Mouse (Mus musculus): ENCODE results near the gene Hgd.
"Not testable (repeated sequence)": the region's sequence is repeated elsewhere in the genome, so short reads cannot be mapped to it uniquely, and the experiment has no call there.

The Hgd gene

DNA sequence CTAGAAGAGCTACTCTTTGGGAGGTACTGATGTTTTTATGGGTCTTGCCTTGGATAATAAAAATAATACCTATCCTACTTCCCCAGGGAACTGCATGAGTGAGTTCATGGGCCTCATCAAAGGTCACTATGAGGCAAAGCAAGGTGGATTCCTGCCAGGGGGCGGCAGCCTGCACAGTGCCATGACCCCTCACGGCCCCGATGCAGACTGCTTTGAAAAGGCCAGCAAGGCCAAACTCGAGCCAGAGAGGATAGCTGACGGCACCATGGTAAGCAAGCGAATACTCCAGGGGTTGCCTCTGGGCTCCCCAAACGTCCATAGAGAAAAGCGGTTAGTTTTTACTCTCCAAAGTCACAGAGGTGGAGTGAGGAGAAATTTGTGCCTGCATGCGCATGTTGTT is 48.4 kb downstream of the Hgd start:
- DNase-seq (ENCODE audit: low read depth, low spot score) = no peak

DNA sequence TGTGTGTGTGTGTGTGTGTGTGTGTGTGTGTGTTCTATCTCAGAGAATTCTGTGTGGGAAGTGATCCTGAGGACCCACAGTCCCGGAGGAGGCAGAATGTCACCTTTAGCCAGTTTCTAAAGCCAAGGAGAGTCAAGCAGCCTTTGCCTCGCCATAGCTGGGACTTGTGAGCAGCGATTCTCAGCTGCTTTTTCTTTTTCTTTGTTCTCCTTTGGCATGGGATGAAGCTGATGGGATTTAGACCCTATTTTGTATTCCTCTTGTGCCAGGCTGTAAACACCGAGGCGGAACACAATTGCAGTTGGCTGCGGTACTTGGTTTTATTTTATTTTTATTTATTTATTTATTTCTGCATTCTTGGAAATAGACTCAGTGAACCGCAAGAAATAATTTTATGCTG is 49.1 kb downstream of the Hgd start:
- no peak for DNase-seq (ENCODE audit: low read depth, low spot score)

DNA sequence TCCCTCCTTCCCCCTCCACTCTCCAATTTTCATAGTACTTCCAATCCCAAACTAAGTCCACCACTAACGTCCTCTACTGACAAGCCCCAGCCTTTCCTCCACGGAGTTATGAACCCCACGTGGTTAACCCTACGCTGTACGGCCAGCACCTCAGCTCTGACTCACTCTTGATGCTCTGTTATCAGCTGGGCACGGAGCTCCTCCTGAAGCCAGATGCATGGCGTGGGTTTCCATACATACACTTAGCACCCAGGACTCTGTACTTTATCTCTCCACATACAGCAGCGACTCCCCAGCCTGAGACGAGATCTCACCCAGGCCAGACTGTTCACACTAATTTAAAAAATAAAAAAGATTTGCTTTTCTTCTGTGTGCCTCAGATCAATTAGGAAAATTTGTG is 54.6 kb downstream of the Hgd start:
- DNase-seq (ENCODE audit: low read depth, low spot score) = no peak

DNA sequence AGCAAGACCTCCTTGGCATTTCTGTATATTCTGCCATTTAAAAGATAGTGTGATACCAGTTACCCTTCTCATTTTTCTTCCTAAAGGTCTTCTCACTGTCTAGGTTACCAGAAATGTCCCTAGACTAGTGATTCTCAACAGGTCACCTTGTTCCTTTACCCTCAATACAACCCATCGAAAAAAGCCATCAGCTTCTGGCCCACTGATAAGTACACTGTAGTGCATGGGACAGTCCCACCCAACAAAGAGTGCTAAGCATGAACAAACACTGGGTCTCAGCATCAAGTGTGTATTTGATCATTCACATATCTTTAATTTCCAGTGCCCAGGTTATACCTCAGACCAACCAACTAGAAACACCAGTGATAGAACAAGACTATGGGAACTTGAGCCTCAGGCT is 55.1 kb downstream of the Hgd start:
- no peak for DNase-seq (ENCODE audit: low read depth, low spot score)

DNA sequence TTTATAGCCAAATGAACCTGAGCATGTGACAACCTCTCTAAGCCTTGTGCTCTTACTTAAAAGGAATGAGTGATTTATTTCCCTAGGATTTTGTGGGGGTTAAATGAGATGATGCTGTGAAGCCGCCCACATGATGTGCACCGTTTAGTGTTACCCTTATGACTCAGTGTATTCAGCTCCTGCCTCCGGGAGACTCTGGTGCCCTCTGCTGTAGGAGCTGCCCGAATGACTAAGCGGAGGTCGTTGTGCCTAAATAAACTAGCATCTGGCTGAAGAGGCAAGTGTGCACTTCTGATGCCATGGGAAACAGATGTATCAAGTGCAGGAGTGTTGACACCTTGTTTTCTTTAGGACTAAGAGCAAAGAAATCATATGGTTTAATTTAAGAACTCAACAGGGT is 56.2 kb downstream of the Hgd start:
- DNase-seq (ENCODE audit: low read depth, low spot score) = no peak

DNA sequence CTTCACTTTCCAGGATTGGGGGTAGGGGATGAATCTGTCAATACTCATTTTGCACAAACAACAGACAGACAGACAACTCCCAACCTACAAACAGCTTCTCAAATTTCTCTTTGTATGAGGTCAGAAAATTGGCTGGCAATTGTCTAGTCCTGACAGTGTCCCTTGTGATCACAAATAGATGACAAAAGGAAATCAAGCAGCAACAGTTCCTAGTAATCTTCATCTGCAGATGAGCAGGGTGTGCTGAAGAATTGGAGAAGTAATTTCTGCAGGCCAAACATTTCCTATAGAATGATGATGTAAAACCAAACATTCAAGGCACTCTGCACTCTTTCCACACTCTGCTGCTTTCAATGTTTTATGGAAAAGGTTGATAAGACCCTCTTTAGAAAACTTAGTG is 57.8 kb downstream of the Hgd start:
- no peak for DNase-seq (ENCODE audit: low read depth, low spot score)

DNA sequence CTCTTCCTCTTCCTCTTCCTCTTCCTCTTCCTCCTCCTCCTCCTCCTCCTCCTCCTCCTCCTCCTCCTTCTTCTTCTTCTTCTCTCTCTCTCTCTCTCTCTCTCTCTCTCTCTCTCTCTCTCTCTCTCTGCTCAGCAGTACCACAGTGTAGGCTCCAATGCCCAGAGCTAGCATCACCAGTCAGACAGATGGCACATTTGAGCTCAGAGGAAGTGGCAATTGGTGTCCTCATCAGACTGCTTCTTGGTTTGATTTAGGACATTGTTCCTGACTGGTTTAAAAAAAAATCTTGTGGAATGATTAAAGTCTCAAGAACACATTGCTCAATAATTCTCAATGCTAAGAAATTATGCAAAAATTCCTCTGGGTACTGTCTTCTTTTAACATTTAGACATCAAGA is 60.6 kb downstream of the Hgd start:
- DNase-seq (ENCODE audit: low read depth, low spot score) = not testable (repeated sequence)

DNA sequence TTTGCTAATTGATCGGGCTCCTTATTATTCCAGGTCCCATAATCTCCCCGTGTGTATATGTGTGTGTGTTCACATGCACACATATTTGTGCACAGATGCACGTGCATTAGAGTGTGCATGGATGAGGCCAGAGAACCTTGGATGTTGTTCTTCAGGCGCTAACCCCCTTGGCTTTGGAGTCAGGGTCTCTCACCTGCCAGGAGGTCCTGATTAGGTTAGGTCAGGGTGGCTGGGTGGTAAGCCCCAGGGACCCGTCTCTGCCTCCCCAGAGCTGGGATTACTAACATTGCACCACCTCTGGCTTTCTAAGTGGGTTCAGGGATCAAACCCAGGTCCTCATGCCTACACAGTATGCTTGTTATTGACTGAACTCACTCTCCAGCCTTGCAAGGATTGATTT is 64.5 kb downstream of the Hgd start:
- DNase-seq (ENCODE audit: low read depth, low spot score) = no peak

DNA sequence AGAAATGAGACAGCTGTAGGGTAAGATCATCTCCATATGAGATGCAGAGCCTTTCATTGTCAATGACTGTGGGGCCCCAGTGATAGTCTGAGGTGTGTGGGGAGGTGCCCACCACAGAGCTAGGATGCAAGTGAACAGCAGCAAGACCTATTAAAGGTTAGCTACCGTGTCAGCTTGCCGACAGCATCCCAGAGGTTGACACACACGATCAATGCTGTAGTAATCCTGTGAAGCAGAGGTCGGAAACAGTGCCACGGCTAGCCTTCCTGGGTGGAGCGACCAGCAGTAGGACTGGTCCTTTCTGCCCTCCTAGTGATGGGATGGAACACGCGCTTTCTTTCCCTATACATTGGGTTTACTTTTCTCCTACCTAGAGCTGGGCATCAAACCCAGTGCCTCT is 65.3 kb downstream of the Hgd start:
- DNase-seq (ENCODE audit: low read depth, low spot score) = no peak

DNA sequence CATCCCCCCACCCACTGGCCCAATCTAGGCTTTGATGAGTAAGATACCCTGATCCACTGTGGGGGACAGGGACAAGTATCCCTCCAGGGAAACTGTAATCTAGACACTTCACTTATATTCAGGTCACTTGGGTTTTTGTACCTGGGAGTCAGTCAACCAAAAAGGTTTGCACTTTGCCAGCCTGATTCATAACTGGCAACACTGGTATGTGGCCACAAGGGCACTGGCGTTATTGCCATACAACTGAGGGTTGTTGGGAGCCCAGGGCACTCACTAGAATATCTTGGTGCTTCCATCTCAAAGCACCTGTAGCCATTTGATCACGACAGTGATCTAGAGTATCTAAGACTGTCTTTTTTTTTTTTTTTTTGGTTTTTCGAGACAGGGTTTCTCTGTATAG is 65.8 kb downstream of the Hgd start:
- no peak for DNase-seq (ENCODE audit: low read depth, low spot score)

DNA sequence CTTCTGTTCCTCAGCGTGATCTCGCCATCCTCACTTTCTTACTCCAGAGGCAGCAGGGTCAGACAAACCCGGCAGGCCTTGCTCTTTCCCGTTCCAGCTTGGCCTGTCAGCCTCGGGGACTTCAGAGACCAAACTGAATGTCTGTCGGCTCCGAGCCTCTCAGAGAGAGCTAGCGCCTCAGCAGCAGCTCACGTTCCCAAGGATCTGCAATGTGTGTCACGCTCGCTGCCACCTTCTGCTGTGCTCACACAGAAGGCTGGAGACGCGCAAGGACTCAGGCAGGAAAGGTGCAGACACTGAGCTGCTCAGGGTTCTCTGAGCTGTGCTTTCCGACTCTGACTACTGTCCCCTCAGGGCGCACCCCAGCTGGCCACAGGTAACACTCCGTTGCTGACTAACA is 67.1 kb downstream of the Hgd start:
- no peak for DNase-seq (ENCODE audit: low read depth, low spot score)

DNA sequence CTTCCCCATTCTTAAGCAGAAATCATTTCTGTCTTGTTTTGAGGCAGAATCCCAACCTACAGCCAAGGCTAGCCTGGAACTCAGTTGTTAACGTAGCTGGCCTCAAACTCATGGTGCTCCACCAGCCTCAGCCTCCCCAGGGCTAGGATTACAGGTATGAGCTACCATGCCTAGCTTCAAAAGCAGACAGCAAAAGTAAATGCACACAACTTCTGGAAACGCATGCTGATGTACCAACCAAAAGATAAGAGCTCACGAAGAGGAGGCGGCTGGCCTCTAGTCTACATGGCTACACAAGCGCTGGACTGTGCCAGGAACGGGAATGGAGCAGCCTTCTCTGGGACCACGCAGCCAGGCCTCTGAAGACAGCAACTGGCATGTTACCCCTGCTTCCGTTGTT is 68.0 kb downstream of the Hgd start:
- DNase-seq (ENCODE audit: low read depth, low spot score) = no peak

DNA sequence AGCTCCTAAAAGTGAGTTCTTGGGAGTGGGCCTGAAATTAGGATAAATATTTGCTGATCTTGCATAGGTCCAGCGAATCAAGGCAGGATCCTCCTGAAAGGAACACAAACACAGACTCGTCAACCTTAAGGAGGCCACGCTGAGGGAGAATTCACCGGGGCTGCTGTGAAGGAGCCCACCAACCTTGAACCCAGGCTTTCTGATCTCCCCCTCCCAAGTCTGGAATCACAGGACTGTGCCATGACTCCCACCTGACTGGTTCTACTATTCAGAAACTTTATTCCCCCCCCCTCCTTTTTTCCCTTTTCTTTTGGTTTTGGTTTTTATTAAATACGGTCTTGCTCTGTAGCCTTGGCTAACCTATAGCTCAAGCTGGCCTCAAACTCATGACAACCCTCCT is 69.1 kb downstream of the Hgd start:
- DNase-seq (ENCODE audit: low read depth, low spot score) = no peak

DNA sequence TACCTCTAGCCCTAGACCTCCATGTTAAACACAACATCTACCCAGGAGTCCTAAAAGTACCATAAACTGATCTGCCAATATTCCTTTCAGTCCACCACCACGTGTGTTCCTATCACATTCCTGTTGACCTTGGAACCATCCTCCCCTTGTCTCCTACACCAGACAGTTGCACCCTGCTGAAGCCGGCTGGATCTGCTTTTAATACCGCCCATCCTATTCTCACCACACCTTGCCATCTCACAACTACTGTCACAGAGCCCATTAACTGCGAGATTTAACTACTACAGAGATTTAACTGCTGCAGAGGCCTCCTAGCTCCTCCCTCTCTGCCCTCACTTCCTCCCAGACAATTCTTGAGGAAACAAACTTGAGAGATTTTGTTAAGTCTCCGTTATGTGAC is 71.5 kb downstream of the Hgd start:
- DNase-seq (ENCODE audit: low read depth, low spot score) = no peak

DNA sequence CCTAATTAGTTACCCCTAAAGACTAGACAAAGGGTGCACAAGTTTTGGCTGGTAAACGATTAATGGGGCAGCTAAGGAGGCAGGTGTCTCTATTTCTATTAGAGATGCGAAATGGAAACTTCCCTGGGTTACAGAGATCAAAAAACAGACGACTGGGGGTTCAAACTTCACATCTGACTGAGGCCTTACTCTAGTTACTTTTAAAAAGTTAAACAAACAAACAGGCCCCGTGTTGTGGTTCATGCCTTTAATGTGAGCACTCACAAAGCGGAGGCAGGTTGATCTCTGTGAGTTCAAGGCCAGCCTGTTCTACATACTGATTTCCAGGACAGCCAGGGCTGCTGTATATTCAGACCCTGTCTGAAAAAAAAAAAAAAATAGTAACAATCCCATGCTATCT is 72.7 kb downstream of the Hgd start:
- DNase-seq (ENCODE audit: low read depth, low spot score) = no peak

DNA sequence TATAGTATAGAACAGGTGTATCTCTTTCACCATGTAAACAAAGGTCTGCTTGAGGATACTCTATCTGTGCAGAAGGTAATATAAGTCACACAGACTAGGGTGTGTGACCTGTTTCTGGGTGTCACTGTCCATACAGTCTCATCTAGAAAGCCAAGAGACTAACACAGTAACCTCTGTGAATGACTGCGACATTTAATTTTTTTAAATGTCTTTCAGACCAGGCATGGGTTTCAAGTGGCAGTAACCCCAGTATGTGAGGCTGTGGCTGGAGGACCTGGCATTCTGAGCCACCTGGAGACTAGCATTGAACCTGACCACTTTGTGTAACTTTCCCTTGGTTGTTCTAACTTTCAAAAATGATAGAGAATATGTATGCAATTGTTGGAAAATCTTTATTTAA is 73.1 kb downstream of the Hgd start:
- no peak for DNase-seq (ENCODE audit: low read depth, low spot score)

DNA sequence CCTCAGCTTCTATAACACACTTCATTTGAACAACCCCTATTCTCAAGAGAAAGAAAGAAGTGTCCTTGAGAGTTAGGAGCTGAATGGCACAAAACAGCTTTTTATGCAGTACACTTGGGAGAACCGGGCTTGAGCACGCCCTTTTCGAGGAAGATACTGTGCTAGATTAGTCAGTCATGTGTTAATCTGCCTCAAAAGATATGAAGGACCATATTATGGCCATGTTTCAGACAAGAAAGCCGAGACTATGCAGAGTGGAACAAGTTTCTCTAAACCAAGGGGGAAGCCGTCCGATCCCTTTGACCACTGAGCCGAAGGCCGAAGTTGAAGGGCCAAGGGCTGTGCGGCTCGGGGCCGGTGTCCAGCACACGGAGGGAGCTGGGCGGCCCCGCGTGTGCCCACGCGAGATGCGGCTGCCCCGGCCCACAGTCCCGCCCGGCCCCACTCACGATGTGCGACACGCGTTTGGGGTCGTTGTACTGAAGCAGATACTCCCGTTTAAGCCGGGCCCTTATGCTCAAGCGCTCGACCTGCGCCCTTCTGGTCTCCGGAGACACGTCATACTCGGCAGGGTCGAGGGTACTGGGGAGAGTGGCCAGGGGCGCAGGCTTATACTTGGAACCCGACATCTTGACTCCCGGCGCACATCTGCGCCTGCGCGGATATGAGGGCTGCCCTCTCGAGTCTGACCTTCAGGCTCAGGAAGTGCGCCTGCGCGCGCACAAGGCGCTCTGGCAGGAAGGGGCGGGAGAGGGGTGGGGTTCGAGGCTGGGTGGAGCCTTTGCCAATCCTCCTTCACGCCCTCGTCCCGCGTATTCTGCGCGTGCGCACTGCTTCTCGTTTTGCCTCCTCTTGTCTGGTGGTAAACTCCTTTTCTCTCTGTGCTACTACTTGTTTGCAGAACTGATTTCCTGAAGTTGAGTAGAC is 74.0 kb downstream of the Hgd start, which contains the start of gene Ndufb4:
Gene Ndufb4, minus strand, starts transcription at position 723 of the 927 bp plus-strand sequence.
- peak; percentile 96 for DNase-seq (ENCODE audit: low read depth, low spot score)

DNA sequence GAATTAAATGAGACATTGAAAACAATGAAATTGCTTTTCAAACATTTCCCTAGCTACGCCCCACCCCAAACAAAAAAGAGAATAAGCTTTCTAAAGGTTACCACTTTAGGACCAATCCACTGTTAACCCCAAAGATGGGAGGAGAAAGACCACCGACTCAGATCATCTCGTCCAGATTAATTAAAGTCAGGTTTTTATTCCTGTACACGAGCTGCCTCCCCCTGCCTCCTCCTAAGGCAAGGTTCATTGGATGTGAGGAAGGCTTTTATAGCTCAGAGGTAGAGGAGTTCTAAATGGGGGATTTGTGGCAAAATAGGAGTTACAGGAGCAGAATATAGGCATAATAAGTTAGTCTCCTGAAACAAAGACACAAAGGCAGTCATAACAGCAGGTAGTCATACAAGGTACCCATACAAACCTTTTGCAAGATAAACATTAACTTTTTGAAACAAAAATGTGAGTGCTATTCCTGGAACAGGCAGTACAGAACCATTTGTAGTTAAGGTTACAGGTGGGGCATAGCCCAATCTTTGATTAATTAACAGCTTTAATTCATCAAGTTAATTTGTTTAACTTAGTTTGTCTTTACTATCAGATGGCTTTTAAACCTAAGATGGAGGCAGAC is 75.0 kb downstream of the Hgd start:
- DNase-seq (ENCODE audit: low read depth, low spot score) = no peak

DNA sequence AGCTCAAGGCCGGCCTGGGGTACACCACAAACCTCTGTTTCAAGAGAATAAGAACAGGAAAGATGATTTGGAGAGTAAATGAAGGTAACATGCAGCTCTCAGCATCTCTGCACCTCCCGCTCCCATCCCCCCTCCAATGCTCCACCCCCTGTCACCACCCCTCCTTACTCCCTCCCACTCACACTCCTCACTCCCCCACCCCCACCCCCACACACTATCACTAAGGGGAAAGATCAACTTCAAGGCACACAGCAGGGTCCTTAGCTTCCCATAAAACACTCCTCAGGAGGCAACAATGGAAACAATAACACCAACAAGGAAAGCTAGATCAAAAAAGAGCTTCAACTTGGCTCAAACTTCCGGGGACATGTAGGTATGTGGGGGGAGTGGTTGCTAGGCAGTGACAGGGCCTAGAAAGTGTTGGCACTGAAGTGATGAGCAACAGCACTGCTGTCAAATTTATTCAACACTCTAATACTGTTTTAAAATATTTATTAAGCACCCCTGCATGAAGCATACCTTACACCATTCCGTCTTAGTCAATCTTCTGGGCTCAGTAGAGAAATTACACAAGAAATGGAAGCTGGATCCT is 75.9 kb downstream of the Hgd start:
- DNase-seq (ENCODE audit: low read depth, low spot score) = no peak

DNA sequence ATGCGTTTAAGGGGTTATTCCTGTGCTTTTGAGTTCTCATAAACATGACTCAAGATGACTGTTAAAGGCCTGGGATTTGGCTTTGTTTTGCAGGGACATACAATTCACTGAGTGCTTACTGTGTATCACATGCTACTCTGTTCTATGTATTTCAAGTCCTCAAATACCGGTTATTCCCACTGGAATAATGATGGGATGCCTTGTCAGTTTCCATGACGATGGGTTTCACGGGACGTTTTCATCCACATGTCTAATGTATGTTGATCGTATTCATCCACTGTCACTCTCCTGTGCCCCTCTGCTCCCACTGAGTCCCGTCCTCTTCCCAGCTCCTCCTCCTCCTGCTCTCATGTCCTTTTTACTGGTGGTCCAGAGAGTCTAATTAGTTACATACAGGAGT is 76.8 kb downstream of the Hgd start:
- DNase-seq (ENCODE audit: low read depth, low spot score) = no peak

DNA sequence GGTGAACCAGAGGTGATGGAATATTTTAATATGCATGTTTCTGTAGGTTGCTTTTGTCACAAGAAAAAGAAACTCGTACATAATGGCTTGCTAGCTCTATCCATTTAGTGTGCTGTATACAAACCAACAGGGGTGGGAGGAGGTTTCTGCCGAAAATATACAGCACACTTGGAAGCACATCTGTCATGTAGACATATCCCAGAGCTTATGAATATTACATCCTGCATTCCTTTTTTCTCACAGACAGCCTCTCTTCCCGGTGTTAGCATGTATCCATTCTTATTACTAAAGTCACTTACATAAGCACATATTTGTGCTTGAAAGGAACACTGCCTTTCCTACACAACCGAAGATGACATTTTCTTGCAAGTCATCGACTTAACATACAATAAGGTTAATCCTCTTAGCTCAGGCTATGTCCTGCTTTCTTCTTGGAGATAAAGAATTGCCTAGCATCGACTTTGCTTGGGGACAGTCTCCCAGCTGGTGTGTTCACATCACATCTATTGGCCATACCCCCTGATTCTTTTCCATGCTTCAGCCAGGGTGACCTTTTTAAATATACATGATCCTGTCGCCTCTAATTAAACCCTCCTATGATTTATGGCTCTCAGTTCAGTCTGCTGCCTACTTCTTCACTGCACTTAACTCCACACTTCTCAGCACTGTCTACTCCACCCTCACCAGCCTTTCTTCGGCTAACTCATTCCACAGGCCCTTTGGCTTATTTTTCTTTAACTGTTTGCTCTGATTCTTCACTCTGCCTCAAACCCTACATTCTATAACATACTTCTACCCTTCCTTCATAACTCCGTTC is 83.9 kb downstream of the Hgd start:
- no peak for DNase-seq (ENCODE audit: low read depth, low spot score)

DNA sequence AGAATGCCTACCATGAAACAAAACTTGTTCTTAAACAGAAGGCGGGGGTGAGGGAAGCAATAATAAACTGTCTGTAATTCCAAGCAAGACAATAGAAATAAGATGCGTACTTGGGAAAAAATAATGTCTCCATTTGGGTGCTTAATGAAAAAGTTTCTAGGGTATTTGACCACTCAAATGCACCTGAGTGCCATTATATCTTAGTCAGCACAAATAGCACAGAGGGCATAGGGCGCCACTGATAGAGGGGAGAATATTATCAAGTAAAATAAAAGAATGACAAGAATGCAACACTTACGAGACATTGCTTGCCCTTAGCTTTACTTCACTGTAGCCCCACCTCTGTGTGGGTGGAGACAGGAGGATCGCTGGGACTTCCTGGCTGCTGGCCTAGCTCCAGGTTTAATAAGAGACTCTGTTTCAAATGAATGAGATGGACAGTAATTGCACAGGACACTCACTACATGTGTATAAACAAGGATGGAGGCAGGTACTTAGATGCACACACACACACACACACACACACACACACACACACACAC is 85.5 kb downstream of the Hgd start:
- DNase-seq (ENCODE audit: low read depth, low spot score) = no peak
